Mouse (Mus musculus): ENCODE data around the gene Bcas1.

Bcas1 gene

GRCm38 (mm10) chr2:170427704-170428103 is at the start of gene Bcas1:
Bcas1 (minus strand) TSS chr2:170427845.
- no peak for TF ChIP-seq GATA4 (IDR thresholded peaks at IDR 0.05; ENCODE audit: insufficient replicate concordance, low read length)

DNA sequence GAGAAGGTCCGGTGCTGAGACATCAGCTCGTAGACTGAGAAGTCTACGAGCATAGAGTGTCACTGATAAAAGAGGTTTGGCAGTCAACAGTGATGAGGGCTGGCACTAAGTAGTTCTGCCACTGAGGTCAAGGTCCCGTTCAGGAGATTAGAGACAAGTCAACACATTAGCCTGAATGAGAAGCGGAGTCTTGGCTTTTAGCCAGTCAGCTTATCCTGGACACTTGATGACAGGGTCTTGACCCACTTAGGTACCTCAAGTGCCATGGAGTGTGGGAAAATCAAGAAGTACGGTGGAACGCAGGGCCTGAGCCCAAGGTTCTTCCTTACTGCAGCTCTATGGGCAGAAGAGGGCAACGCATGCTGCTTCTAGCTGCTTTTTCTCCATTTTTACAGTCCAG is 49.0 kb upstream of the Bcas1 start:
- TF ChIP-seq GATA4 (IDR thresholded peaks at IDR 0.05; ENCODE audit: insufficient replicate concordance, low read length), result no peak

DNA sequence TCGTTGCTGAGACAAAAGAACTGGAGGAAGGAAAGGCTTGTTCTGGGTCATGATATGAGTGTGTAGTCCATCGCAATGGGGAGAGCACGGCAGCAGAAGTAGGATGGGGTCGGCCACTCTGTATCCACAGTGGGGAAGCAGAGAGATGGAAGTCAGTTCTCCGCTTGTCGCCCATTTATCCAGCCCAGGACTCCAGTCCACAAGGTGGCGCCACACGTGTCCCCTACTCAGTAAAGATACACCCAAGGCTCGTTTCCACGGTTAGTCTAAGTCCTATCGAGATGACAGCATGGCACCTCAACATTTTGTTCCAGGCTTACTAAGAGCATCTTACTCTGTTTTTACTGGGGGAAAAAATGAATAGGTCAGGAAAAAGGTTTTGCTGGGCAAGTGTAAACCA is 48.6 kb upstream of the Bcas1 start:
- TF ChIP-seq GATA4 (IDR thresholded peaks at IDR 0.05; ENCODE audit: insufficient replicate concordance, low read length), result no peak

- no peak for TF ChIP-seq GATA4 (IDR thresholded peaks at IDR 0.05; ENCODE audit: insufficient replicate concordance, low read length)
Measured at GRCm38 (mm10) chr2:170475164-170475563, 47.5 kb upstream of the Bcas1 start.

DNA sequence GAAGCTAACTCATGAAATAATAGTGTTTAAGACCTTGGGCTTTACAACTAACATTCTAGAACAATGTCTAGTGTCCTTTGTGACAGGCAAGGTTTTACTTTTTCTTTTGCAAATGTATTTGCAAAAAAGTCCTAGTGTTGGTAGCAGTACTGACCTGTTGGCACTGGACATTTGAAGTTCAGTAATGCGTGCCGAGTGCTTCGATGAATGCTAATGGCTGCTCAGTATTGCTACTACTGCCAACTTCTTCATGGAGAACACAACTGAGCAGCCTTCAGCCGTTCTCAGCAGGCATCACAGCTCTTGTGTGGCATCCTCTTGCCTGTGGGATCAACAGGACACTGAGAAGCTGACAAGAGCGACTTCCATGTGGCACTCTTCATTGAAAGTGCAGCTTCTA is 46.5 kb upstream of the Bcas1 start:
- no peak for TF ChIP-seq GATA4 (IDR thresholded peaks at IDR 0.05; ENCODE audit: insufficient replicate concordance, low read length)

- no peak for TF ChIP-seq GATA4 (IDR thresholded peaks at IDR 0.05; ENCODE audit: insufficient replicate concordance, low read length)
Measured at GRCm38 (mm10) chr2:170470591-170470990, 42.9 kb upstream of the Bcas1 start.

- no peak for TF ChIP-seq GATA4 (IDR thresholded peaks at IDR 0.05; ENCODE audit: insufficient replicate concordance, low read length)
Measured at GRCm38 (mm10) chr2:170469616-170470308, 42.1 kb upstream of the Bcas1 start.

GRCm38 (mm10) chr2:170468009-170468408 is 40.4 kb upstream of the Bcas1 start:
- no peak for TF ChIP-seq GATA4 (IDR thresholded peaks at IDR 0.05; ENCODE audit: insufficient replicate concordance, low read length)

DNA sequence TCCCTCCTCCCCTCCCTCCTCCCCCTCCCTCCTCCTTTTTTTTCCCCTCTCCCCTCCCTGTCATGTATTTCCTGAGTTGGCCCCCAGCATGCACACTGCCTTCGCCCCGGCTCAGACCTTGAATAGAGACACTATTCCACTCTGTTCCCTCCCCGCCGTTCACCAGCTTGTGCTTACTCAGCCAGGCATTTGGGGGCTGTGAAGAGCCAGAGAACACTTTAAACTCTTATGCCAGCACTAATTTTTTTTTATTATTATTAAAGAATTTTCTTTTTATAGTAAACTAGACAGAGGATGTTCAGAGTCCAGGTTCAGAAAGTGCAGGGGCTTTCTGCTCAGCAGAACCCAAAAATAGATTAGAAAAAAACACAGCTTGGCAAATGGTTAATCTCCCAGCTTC is 37.2 kb upstream of the Bcas1 start:
- TF ChIP-seq GATA4 (IDR thresholded peaks at IDR 0.05; ENCODE audit: insufficient replicate concordance, low read length), result no peak

- TF ChIP-seq GATA4 (IDR thresholded peaks at IDR 0.05; ENCODE audit: insufficient replicate concordance, low read length), result no peak
Measured at GRCm38 (mm10) chr2:170461652-170462051, 34.0 kb upstream of the Bcas1 start.

GRCm38 (mm10) chr2:170459805-170460204 is 32.2 kb upstream of the Bcas1 start:
- TF ChIP-seq GATA4 (IDR thresholded peaks at IDR 0.05; ENCODE audit: insufficient replicate concordance, low read length), result no peak

- no peak for TF ChIP-seq GATA4 (IDR thresholded peaks at IDR 0.05; ENCODE audit: insufficient replicate concordance, low read length)
Measured at GRCm38 (mm10) chr2:170459183-170459582, 31.5 kb upstream of the Bcas1 start.

DNA sequence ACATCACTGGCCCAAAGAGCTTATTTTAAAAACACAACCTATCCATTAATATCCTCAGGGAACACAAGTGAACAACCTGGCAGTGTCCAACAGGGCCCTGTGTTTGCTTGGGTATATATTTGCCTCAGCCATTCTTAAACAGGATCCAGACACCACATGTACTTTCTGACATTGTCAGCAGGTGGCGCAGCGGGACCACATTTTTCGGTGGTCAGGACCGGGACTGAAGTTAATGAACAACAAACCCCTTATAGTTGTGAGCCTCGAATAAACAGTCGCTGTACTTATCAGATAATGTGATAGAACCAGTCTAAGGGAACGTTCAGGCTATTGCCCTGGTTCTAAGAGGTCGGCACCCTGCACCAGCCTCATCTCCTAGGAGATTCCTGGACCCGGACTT is 23.3 kb upstream of the Bcas1 start:
- TF ChIP-seq GATA4 (IDR thresholded peaks at IDR 0.05; ENCODE audit: insufficient replicate concordance, low read length), result no peak

GRCm38 (mm10) chr2:170447651-170448050 is 20.0 kb upstream of the Bcas1 start:
- TF ChIP-seq GATA4 (IDR thresholded peaks at IDR 0.05; ENCODE audit: insufficient replicate concordance, low read length), result no peak

GRCm38 (mm10) chr2:170446843-170447383 is 19.3 kb upstream of the Bcas1 start:
- no peak for TF ChIP-seq GATA4 (IDR thresholded peaks at IDR 0.05; ENCODE audit: insufficient replicate concordance, low read length)

DNA sequence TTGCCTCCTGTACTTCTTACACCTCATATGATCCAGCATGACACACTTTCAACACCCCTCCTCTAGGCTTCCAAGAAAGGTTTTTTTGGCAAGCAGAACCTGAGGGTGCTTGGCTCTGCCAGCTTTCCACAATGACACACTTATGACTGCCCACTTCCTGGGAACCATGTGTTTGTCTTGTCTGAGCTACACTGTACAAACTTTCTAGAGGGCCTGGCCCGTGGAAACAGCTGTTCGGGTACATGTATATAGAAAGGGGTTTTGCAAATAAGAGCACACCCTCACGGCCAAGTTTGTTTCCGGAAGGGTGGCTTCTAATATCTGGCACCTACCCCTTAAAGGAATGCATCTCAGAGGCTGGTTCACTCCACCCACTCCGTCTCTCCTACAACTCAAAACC is 18.2 kb upstream of the Bcas1 start:
- TF ChIP-seq GATA4 (IDR thresholded peaks at IDR 0.05; ENCODE audit: insufficient replicate concordance, low read length), result no peak

GRCm38 (mm10) chr2:170442535-170442934 is 14.9 kb upstream of the Bcas1 start:
- TF ChIP-seq GATA4 (IDR thresholded peaks at IDR 0.05; ENCODE audit: insufficient replicate concordance, low read length), result no peak
